Mouse (Mus musculus): ENCODE results near the gene Ttc9c.

The Ttc9c gene

DNA sequence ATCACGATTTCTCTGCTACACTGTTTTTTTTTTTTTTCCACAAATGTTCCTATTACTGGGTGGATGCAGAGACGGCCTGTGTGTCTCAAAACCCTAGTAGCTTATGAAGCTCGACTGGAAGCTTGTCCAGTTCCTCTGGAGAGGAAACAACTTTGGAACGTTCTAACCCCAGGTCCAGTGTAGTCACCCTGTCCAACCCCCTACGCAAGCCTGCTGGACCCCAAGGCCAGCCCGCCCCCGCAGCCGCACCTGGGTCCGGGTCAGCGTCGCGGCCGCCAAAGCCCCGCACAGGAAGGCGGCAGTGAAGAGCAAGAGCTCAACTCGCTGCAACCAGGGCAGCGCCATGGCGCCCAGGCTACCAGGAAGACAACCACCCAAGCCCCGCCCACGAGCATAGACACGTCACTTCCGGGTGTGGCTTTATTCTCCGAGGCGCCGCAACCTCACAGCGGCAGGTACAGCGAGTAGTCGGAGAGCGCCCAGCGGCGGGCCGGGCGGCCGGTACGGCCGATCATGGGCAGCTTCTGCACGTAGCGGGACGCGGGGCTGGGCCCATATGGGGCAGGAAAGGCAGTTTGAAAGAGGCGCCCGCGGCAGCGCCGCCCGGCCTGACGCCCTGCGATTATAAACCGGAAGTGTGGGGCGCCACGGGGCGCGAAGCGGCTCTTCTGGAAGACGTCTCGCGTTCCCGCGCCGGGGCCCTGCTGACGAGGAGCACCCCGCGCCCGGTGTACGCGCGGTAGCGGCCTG, 44.9 kb downstream of the Ttc9c start, which contains the start of gene Tmem179b:
Tmem179b (minus strand) TSS at position 382 of the 750 bp plus-strand sequence.
- DNase-seq (ENCODE audit: low spot score): peak; percentile 97

DNA sequence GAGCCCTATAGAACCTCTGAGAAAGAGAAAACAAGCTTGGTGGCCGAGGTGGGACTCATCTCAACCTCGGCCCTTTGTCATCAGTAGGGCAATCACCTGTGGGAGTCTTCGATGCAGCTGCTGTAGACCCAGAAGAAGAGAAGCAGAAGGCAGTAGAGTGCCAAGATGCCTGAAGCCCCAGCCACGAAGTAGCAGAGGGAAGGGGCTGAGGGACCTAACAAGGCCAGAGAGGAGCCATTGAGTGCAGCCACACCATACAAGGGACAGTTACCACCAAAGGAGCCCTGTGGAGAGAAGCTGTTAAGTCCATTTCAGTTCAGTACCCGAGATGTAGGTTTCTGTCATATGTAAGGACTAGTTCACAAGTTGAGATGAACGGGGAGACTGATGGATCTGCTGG, 45.7 kb downstream of the Ttc9c start:
- no peak for DNase-seq (ENCODE audit: low spot score)

DNA sequence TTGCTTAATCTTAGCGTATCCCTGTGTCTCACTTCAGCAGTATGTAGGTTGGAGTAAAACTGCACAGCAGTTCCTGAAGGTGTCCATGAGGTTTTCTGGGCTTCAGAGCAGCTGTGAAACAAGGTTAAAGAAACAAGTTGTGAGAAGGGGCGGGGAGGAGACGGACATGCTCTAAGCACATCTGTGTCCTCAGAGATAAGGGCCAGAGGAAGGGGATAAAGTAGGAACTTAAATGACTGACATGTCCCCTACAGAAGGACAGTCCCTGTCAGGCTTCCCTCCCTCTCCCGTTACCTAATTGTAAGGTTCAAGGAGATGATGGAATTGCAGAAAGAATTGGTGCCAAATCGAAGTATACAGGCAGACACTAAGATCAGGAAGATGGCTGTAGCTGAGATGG, 46.1 kb downstream of the Ttc9c start:
- DNase-seq (ENCODE audit: low spot score): no peak

DNA sequence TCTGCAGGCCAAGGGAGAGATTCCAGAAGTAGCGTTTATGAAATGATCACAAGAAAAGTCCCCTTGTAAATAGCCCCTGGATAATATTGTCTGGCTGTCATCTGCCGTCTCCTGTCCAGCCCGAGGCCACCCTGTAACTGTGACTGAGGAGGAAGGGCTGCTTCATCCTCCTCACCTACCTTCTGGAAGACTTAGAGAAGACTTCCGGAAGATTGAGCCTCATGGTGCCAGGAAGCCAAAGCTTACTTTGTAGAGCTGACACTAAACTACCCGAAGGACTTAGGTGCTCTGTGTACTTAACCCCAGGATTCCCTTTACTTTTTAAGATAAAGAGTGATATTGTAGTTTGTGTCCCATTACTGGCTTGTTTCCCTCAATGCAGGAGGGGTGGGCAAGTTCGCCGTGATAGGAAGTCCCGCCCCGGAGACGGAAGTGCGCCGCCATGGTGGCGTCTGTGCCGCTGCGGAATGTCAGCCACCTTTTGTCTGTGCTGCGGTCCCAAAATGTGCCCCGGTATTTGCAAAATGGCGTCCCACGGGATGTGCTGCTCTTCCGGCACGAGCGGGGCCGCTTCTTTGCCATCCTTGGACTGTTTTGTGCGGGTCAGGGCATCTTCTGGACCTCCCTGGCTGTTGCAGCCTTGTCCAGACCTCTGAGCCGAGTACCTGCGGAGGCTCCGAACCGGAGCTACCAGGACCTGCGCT, 48.4 kb downstream of the Ttc9c start, which contains the start of gene Tmem223:
Tmem223 (plus strand) TSS at position 430 of the 704 bp plus-strand sequence.
- peak; percentile 74 for DNase-seq (ENCODE audit: low spot score)

DNA sequence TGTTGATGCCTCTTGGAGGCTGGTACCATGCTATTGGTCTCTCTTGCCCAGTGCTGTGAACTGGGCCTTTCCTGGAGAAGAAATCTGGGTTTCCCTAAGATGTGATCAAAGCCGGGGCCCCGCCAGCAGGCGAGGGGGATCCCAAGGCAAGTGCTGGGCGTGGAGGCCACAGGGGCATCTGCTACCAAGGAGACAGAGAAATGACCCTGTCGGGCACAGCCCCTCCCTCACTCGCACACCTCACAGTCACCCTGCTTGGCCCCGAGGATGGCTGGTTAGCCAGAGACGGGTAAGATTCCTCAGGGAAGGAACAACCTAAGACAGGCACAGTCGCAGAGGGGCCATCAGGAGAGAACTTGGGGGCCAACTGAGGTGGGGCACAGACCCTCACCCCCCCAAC, 53.6 kb downstream of the Ttc9c start:
- DNase-seq (ENCODE audit: low spot score): no peak

DNA sequence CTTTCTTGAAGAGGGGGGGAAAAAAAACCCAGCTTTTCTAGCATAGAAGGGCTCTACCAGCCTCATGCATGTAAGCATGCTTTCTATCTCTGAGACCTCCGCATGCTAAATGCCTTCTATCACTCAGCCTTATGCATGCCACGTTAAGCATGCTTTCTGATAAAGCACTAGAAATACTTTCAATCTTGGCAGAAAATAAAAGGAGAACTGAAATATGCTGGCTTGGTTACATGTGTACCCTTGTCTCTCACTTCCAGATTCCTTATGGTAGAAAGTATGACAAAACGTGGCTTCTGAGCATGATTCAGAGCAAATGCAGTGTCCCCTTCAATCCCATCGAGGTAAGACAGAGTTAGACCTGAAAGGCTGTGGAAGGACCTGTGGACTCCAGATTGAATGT, 55.9 kb downstream of the Ttc9c start:
- DNase-seq (ENCODE audit: low spot score): no peak

DNA sequence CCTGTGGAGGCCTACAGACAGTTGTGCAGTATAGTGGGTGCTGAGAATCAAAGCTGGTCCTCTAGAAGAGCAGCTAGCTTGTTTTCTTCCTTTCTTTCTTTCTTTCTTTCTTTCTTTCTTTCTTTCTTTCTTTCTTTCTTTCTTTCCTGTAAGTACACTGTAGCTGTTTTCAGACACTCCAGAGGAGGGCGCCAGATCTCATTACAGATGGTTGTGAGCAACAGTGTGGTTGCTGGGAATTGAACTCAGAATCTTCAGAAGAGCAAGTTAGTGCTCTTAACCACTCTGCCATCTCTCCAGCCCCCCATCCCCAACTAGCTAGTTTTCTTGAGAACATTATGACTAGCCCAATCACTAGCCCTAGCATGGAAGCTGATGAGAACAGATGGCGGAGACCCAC, 58.4 kb downstream of the Ttc9c start:
- DNase-seq (ENCODE audit: low spot score): no peak
